Mouse (Mus musculus): ENCODE measurements around the gene Csnk1g2.

Csnk1g2 gene

DNA sequence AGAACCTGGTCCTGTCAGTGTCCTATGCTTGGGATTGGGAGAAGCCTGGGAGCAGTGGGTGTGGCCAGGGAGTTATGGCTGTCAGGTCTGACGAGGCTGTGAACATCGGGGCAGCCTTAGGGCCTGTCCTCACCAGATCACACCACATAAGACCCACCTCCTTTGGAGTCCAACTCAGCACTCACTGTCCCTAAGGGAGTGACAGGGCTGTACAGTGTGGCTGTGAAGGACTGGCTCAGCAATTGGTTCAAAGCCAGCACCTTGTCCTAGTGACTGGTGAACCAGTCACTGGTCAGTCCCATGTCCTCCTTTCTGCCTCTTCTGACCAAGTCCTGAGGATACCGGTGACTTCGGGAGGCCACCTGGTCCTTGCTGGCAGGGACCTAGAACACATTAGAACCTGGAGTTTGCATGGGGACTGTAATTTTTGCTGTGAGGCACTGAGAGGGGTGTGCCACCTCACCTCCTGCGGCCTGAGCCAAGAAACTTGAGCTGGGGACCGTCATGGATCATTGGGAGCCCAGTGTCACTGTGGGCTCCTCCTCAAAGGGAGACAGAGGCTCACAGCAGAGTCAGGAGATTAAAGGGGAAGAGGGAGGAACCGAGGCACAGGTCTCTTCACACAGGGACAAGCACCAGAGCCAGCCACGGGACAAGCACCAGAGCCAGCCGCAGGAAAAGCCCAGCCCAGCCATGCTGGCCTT is 57.1 kb downstream of the Csnk1g2 start:
- no peak for DNase-seq (ENCODE audit: low read depth, low spot score)

DNA sequence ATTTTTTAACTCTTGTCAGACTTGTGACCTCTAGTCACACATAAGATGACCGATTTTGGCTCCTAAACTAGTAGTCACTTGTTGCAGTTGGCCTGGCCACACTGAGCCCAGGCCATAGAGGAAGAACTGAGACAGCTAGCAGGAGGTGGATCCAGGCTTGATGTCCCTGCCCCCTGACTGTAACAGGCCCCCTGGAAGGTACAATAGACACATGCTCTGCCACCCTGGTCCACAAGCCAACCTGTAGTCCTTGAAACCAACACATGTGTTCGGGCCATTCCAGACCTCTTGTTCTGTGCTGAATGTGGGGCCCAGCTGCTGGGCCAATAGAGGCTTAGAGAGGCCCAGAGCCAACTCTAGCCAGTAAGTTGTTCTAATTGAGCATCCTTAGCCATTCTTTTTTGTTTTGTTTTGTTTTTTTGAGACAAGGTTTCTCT is 57.6 kb downstream of the Csnk1g2 start:
- no peak for DNase-seq (ENCODE audit: low read depth, low spot score)

DNA sequence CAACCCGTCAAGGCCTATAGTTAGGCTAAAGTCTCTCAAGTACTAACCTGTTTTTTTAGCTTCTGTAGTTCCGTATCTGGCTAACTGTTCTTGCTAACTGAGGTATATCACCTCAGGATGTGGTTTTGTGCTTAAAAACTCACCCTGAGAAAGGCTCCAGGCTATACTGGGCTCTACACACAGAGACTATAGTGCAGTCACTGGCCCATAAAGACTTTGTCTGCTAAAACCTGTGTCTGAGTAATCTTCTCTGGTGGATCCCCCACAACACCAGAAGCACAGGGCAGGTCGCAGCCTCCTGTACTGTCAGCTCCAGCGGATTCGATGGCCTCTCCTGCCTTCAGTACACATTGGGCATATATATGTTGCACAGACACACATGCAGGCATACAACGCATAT is 59.4 kb downstream of the Csnk1g2 start:
- no peak for DNase-seq (ENCODE audit: low read depth, low spot score)

DNA sequence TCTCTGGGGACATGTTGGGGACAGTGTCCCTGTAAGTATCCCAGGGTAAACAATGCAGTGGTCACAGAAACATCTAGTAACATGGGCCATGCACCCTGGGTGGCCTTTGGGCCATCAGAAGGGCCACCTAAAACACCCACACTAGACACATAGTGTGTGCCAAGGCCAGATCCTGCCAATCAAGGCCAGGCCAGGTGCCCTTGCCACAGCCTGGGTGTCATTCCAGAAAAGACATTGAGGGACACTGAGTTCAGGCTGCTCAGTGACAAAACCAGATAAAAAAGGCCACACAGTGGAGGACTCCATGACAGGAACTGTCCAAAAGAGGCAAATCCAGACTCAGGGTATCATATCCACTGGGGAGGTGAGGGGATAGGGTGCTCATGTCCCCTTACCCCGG is 61.0 kb downstream of the Csnk1g2 start:
- no peak for DNase-seq (ENCODE audit: low read depth, low spot score)

DNA sequence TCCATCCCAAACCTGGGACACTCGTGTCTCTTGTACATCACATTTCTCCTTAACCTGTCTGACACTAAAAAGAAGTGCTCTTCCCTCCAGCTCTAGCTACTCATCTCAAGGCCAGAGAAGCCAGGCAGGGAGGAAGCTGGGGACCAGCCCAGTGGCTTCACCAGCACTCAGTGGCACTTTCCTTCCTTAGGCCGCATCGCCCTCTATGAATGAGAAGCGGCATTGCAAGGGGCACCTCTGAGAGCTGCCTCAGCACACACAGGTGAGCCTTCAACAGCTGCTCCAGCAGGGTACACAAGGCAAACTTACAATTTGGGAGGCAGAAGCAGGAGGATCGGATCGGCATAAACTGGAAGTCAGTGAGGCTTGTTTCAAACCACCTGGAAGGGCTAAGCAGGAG is 61.6 kb downstream of the Csnk1g2 start:
- no peak for DNase-seq (ENCODE audit: low read depth, low spot score)

DNA sequence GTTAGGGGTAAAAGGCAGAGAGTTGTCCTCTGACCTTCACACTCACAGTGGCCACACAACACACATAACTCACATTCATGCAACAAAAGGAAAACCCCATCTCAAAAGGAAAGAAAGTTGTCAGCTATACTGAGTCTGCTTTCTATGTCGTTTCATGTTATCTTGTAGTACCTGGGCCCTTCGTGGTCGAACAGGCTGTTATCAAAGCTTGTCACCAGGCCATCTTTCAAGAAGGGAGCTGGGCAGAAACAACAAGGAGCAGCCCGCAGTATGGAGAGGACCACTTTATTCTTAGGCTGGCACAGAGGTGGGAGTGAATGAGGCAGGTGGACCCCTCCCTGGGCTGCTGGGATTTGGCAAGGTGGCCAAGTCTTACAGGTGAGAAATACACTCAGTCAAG is 62.3 kb downstream of the Csnk1g2 start:
- DNase-seq (ENCODE audit: low read depth, low spot score) = no peak

DNA sequence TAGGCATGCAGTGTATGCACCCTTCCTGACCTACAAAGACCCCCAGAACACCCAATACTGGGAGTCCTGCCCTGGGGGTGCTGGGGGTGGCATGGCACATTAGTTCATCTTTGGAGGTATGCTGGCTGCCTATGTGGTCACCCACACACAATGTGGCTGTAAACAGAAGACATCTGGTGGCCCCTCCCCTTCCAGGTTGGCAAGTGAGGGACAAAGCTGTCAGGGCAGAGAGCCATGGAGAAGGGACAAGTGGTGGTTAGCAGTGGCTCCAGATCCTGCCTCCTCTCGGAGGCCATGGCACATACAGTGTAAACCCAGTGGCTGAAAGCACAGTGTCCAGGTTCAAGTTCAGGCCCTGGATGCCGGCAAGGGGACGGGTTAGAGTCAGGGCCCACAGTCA is 64.0 kb downstream of the Csnk1g2 start:
- no peak for DNase-seq (ENCODE audit: low read depth, low spot score)

DNA sequence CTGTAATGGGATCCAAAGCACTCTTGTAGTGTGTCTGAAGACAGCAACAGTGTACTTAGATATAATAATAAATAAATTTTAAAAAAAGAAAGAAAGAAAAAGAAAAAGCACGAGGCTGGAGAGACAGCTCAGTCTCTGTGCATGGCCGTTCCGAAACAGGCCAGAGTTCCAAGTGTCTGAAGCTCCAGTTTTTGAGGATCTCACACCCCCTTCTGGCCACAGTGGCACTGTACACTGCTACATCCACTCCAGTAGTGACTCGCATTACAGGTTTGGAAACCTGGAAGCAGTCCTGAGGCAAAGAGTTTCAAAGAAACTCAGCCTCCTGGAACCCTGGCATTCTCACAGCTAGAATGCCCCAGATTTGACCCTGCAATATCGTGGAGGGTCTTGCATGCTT is 65.2 kb downstream of the Csnk1g2 start:
- no peak for DNase-seq (ENCODE audit: low read depth, low spot score)
